Mouse (Mus musculus) adrenal gland, adult 18-20 months (tissue): ENCODE data around the gene Pabpn1l. TPM values are rescaled to one million over a fixed set of nuclear protein-coding genes. Genes with fewer than 3 reads are reported as not detected.
"Not testable (repeated sequence)": the region's sequence is repeated elsewhere in the genome, so short reads cannot be mapped to it uniquely, and the experiment has no call there.

Source experiments
- DNase-seq, 2 experiments: peaks; one replicate each; pipeline ENCODE4 v3.0.0; 2021 to 2022; ENCODE audit warnings: low spot score in 2 of 2
- microRNA-seq, 2 experiments: library from miRNA; unstranded; fragments of <30 nt; microRNA quantifications; one replicate each; pipeline ENCODE4 v1.2.0; 2021; ENCODE audit warnings: borderline number of aligned reads in 2 of 2
- total RNA-seq, 2 experiments: library from RNA; stranded (reverse); gene quantifications; 1 replicate in 1 of 2; 2 replicates in 1 of 2; pipeline ENCODE4 v1.2.3; 2021

Gene Pabpn1l
- total RNA-seq, 2 experiments from 2014 or later, result not detected

DNA sequence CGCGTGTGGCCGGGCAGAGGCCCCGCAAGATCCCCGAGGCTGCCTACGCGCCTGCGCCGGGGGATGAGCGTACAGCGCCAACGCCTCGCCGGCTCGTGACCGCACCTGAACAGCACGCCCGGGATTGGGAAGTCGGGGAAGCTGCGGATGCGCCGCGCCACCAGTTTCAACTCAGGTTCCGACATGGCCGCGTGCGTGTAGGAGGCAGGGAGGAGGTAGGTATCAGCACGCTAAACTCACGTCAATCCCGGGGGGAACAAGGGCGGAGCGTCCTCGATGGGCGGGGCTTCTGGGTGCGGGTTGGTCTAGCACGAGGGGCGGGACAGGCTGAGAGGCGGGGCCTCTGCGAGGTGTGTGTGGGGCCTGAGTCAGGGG lies 45.9 kb downstream of the Pabpn1l start, which contains the start of gene Aprt:
Gene Aprt, minus strand, starts transcription at position 262 of the 375 bp plus-strand sequence.
- peak; percentile 92 to 93 for DNase-seq

DNA sequence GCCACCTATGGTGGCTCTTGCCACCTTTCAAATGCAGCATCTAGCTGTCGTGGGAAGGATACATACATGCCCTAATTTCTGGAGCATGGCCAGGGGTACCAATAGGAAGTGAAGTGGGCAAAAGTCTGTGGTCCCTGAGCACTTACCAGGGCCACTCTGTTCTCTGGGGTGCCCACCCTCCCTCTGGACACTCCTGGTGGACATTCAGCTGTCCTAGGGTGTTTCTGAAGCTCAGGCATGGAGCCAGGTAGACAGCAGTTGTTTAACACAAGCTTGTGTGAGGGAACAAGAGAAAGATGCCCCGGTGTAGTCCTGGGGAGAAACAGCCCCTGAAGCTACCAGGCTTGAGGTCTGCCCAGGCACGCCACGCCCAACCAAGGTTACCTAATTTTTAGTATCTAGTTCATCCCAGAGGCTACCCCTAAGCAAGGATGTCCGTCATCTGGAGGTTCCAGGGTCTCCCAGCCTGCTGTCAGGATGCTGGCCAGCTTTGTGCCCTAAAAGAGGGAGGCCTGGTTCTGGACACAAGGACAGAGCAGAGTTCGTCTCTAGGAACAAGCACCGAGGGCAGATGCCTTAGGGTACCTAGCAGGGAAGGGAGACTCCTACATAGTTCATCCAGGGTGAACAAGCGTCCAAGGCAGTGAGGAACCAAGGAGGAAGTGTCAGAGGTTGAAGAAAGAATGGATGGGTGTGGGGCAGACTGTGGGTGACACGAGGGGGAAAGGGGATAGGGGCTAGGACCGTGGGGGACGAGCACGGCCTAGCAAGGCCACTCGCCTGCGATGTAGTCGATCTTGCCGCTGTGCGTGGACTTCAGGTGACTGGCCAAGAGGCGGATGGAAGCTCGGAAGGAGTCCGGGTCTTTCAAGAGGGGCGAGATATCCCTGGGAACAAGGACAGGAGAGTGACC lies 46.5 kb downstream of the Pabpn1l start:
- DNase-seq, result no peak

DNA sequence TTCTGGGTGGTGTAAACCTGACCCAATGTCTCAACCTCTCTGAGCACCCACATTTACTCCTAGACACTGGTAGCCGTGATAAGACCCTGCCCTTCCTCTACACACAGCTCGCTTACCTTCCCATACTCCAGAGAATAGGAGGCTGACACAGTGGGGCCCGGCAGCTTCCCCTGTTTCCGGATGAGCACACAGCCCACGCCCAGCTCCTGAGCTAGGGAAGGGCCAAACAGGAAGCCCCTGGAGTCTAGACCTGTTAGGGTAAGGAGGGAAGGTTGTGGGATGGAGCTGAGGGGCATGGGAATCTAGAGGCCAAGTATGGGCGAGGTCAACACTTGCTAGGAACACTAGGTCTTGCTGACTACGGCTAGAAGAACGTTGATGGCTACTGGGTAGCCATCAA lies 47.3 kb downstream of the Pabpn1l start:
- DNase-seq, result no peak

GRCm38 (mm10) chr8:122574667-122575251 lies 47.8 kb downstream of the Pabpn1l start:
- DNase-seq, result no peak

DNA sequence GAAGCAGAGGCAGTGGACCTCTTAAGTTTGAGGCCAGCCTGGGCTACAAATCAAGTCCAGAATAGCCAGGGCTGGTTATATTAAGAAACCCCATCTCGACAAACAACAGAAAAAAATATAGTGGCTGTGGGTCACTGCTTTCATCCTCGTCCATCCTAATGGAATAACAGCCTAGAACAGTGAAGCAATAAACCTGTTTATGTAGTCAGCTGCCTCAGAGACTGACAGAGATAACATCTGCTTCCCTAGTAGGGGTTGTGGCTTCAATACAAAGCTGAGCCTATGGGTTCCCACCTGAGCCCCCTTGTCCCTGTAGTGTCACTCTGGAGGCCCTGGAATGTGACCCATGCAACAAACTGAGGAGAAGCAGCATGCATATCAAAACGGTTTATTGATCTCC lies 48.3 kb downstream of the Pabpn1l start:
- DNase-seq, result no peak

DNA sequence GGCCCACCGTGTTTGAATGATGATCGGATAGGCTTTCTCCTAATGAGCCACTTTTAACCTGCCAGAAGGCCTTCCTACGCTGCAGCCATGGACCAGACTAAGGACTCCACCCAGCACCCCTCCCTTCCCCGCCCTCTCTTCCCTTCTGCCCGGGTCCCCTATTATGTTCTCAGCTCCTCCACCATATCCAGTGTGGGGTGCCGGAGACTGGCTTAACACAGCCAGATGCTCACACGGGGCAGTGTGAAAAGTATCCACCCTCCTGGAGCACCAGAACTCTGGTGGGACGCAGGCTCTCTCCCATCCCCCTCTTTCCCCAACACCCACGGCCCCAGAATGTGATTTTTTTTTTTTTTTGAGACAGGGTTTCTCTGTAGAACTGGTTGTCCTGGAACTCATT lies 49.0 kb downstream of the Pabpn1l start:
- no peak for DNase-seq

- DNase-seq, result not testable (repeated sequence)
Measured at GRCm38 (mm10) chr8:122573176-122573575, 49.4 kb downstream of the Pabpn1l start.

DNA sequence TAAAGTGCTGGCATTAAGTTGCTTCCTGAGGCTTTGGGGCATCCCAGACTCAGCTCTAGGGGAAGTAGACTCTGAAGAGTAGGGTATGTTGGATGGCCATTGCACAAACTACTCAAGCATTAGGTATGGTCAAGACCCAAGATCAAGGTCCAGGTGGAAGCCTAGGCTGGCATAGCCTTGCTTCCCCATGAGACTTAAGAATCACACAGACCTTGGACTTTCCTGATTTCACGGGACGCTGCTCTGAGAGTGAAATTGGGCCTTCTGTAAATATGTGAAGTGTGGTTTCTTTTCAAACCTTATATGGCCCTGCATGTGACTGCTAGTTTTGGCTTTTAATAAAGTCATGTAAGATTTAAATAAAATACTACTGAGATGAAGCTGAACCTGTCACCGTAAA lies 49.8 kb downstream of the Pabpn1l start:
- no peak for DNase-seq

DNA sequence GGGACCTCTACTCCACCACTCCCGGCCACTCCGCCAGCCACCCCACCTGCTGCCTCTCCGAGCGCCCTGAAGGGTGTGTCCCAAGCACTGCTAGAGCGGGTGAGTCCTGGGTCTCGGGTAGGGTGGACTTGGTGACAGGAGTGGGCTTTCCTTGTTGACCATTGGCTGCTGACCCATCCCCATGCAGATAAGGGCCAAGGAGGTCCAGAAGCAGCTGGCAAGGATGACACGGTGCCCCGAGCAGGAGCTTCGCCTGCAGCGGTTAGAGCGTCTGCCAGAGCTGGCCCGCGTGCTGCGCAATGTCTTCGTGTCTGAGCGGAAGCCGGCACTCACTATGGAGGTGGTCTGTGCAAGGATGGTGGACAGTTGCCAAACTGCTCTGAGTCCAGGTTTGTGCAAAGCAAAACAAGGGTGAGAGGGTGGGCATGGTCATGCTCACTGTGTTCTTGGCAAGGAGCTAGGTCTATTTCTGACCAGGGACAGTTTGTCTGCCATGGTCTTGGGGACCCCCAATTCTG lies 50.7 kb downstream of the Pabpn1l start:
- no peak for DNase-seq

DNA sequence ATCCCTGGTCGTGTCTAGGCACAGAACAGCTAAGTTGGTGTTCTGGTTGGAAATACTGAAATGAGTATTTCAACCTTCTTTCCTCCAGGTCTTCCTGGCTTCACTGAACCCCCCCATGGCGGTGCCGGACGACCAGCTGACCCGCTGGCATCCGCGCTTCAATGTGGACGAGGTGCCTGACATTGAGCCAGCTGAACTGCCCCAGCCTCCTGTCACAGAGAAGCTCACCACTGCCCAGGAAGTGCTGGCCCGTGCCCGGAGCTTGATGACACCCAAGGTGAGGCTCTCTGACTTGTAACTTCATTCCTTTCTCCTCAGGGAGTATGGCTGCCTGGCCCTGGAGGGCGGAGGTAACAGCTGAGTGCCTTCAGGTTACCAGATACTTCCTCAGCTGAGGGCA lies 51.4 kb downstream of the Pabpn1l start:
- no peak for DNase-seq

DNA sequence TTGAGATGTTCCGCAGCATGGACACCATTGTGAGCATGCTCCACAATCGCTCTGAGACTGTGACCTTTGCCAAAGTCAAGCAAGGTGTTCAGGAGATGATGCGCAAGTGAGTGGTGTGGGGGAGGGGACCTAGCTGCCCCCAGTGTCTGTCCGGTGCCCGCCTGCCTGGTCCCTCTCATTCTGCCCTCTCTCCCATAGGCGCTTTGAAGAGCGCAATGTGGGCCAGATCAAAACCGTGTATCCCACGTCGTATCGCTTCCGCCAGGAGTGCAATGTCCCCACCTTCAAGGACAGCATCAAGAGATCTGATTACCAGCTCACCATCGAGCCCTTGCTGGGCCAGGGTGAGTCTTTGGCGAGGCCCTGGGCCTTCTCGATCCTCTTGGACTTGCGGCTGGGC lies 52.5 kb downstream of the Pabpn1l start:
- no peak for DNase-seq

Small RNA genes lying within 50 kb of the gene (microRNA-seq; reads per million reads assigned to microRNA genes)
- gene Mir6396, result 0 reads per million in 2 experiments

Other genes with a start within 250 kb of the Pabpn1l start
- gene Zc3h18, start 246.1 kb downstream of the Pabpn1l start, total RNA-seq, result 10 to 100 TPM; 39.9 to 45.1 TPM
- not detected for gene Il17c, start 200.7 kb downstream of the Pabpn1l start, total RNA-seq
- gene Cyba, start 189.8 kb downstream of the Pabpn1l start, total RNA-seq, result 10 to 100 TPM; 29.0 to 53.7 TPM
- gene Mvd, start 179.3 kb downstream of the Pabpn1l start, total RNA-seq, result 10 to 100 TPM; 20.1 to 20.3 TPM
- gene Snai3, start 162.0 kb downstream of the Pabpn1l start, total RNA-seq, result not detected
- gene Rnf166, start 146.7 kb downstream of the Pabpn1l start, total RNA-seq, result 10 to 100 TPM; 39.1 to 66.6 TPM
- gene Ctu2, start 146.6 kb downstream of the Pabpn1l start, total RNA-seq, result 10 to 100 TPM; 20.8 to 24.2 TPM
- gene Piezo1, start 71.4 kb downstream of the Pabpn1l start, total RNA-seq, result 10 to 100 TPM; 14.1 to 28.4 TPM
- gene Cdt1, start 54.7 kb downstream of the Pabpn1l start, total RNA-seq, result 1 to 10 TPM; 4.7 to 4.9 TPM
- gene Aprt, start 45.8 kb downstream of the Pabpn1l start, total RNA-seq, result 10 to 100 TPM; 71.3 to 71.7 TPM
- gene Galns, start 11.3 kb downstream of the Pabpn1l start, total RNA-seq, result 1 to 10 TPM; 5.0 to 6.1 TPM
- 10 to 100 TPM; 63.1 to 64.5 TPM for gene Trappc2l, start 11.1 kb downstream of the Pabpn1l start, total RNA-seq
- 10 to 100 TPM; 10.5 to 28.9 TPM for gene Cbfa2t3, start 76.4 kb upstream of the Pabpn1l start, total RNA-seq
- 10 to 100 TPM; 42.0 to 76.0 TPM for gene Acsf3, start 152.7 kb upstream of the Pabpn1l start, total RNA-seq
- under 1 TPM; 0.22 to 0.99 TPM for gene Cdh15, start 225.2 kb upstream of the Pabpn1l start, total RNA-seq